Mouse (Mus musculus): ENCODE measurements around the gene Btaf1. TPM values are rescaled to one million over a fixed set of nuclear protein-coding genes. Genes with fewer than 3 reads are reported as not detected.
"Not testable (repeated sequence)": the region's sequence is repeated elsewhere in the genome, so short reads cannot be mapped to it uniquely, and the experiment has no call there.

The Btaf1 gene
- polyA plus RNA-seq, 1 experiment from 2014 or later = 9.8 TPM

- 0 out of 2 replicates have a peak, but pooled peaks cover 3% of the 10 kb centered on the region for H3K4me1 ChIP-seq
- no peaks in the 10 kb centered on the region for H3K9me3 ChIP-seq
- H3K4me2 ChIP-seq = peak overlapping the region; percentile 59; the same call in 1 of the 2 replicates
- H3K4me3 ChIP-seq (replicated peaks) = no peak overlapping the region
- H3K27ac ChIP-seq = no peak overlapping the region
- no peak overlapping the region for H3K9ac ChIP-seq
- WGBS = 72% methylated on average over 6 of the region's 6 CpGs
- H3K27me3 ChIP-seq (replicated peaks) = no peaks in the 10 kb centered on the region
- no peaks in the 10 kb centered on the region for H3K36me3 ChIP-seq
- no peak for ATAC-seq (ENCODE audit: insufficient read depth, low FRiP score, low read depth)
Observed at GRCm38 (mm10) chr19:36927800-36928361, 2.0 kb downstream of the Btaf1 start.

DNA sequence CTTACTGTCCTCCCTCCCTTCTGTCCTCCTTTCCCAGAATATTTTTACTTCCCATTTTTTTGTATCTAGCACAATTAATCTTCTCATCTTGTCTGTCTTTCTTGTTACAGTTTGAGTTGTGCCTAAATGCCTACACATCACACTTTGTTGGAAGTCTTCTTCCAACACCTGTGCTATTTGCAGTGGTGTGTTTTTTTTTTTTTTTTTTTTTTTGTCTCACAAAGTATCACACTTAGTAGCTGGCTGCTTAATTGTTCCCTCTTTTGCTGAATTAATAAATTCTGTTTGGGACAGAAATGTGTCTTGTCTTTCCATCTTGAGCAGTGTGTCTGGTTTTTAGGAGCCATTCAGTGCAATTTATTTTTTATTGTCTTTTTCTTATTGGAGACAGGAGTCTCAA is 3.9 kb downstream of the Btaf1 start:
- Histone ChIP-seq H3K4me1 (0 out of 2 replicates have a peak, but pooled peaks cover 3% of the 10 kb centered on the region), H3K27ac (no peak overlapping the region), H3K4me2 (no peak overlapping the region), H3K9me3 (no peaks in the 10 kb centered on the region), H3K4me3 (replicated peaks) (no peak overlapping the region), H3K36me3 (no peaks in the 10 kb centered on the region), H3K27me3 (replicated peaks) (no peaks in the 10 kb centered on the region), H3K9ac (no peak overlapping the region)
- no peak for ATAC-seq (ENCODE audit: insufficient read depth, low FRiP score, low read depth)

- no peak overlapping the region for H3K4me3 ChIP-seq (replicated peaks)
- H3K36me3 ChIP-seq = no peaks in the 10 kb centered on the region
- H3K4me1 ChIP-seq = no peaks in the 10 kb centered on the region
- no peak overlapping the region for H3K27ac ChIP-seq
- no peak for ATAC-seq (ENCODE audit: insufficient read depth, low FRiP score, low read depth)
- no peaks in the 10 kb centered on the region for H3K27me3 ChIP-seq (replicated peaks)
- H3K4me2 ChIP-seq = no peak overlapping the region
- no peaks in the 10 kb centered on the region for H3K9me3 ChIP-seq
- no peak overlapping the region for H3K9ac ChIP-seq
Observed at GRCm38 (mm10) chr19:36932097-36932496, 6.2 kb downstream of the Btaf1 start.

DNA sequence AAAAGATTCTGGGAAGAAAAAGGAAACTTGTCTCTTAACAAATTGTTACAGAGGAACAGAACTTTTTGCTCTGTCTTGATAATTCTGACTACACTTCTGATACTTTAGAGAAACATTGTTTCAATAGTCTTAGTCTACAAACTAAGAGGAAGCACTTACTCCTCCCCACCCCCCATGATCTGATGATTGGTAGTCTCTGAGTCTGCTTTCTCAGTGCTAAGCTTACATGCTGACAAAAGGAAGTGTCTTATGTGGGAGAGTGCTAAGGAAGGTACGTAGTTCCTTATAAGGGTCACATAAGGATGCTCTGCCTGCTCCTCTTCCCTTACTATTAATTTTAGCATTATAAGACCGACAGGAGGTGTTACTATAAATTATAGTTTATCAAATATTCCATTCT is 6.7 kb downstream of the Btaf1 start:
- WGBS = 83% methylated on average over 2 of the region's 2 CpGs

DNA sequence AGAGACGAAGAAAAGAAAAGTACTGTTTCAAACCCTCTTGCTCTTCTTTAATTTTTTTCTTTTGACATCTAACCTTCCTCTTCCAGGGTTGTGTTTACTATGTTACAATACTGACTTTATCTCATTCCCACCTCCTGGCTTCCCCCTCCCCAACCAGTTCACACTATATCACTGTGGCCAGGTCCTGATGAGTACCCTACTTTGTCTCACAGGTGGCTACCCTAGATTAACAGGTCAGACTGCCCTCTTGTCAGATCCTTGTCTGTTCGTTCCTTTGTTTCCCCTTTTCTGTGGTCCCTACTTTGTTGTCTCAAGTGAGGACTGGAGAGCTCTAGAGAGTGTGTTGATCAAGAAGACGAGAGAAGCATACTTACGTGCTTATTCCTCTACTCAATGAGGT is 10.4 kb downstream of the Btaf1 start:
- Histone ChIP-seq H3K4me1 (no peaks in the 10 kb centered on the region), H3K4me3 (replicated peaks) (no peak overlapping the region), H3K9ac (no peak overlapping the region), H3K27me3 (replicated peaks) (no peaks in the 10 kb centered on the region), H3K9me3 (no peaks in the 10 kb centered on the region), H3K27ac (no peak overlapping the region), H3K36me3 (no peaks in the 10 kb centered on the region), H3K4me2 (no peak overlapping the region)
- 78% methylated on average over 4 of the region's 4 CpGs for WGBS
- ATAC-seq (ENCODE audit: insufficient read depth, low FRiP score, low read depth) = no peak

More for the DNA sequence above, 6.7 kb downstream of the Btaf1 start:
- no peak overlapping the region for H3K27ac ChIP-seq
- H3K9me3 ChIP-seq = no peaks in the 10 kb centered on the region
- no peaks in the 10 kb centered on the region for H3K4me1 ChIP-seq
- ATAC-seq (ENCODE audit: insufficient read depth, low FRiP score, low read depth) = no peak
- H3K4me3 ChIP-seq (replicated peaks) = no peak overlapping the region
- H3K9ac ChIP-seq = no peak overlapping the region
- H3K36me3 ChIP-seq = no peaks in the 10 kb centered on the region
- no peaks in the 10 kb centered on the region for H3K27me3 ChIP-seq (replicated peaks)
- H3K4me2 ChIP-seq = no peak overlapping the region

- Histone ChIP-seq H3K9me3 (no peaks in the 10 kb centered on the region), H3K4me1 (no peaks in the 10 kb centered on the region), H3K4me3 (replicated peaks) (no peak overlapping the region), H3K27ac (no peak overlapping the region), H3K36me3 (no peaks in the 10 kb centered on the region), H3K4me2 (no peak overlapping the region), H3K9ac (no peak overlapping the region), H3K27me3 (replicated peaks) (no peaks in the 10 kb centered on the region)
- no peak for ATAC-seq (ENCODE audit: insufficient read depth, low FRiP score, low read depth)
Observed at GRCm38 (mm10) chr19:36938008-36938407, 12.1 kb downstream of the Btaf1 start.

- no peak overlapping the region for H3K27ac ChIP-seq
- H3K4me2 ChIP-seq = no peak overlapping the region
- no peaks in the 10 kb centered on the region for H3K9me3 ChIP-seq
- no peak for ATAC-seq (ENCODE audit: insufficient read depth, low FRiP score, low read depth)
- no peaks in the 10 kb centered on the region for H3K4me1 ChIP-seq
- H3K27me3 ChIP-seq (replicated peaks) = no peaks in the 10 kb centered on the region
- H3K4me3 ChIP-seq (replicated peaks) = no peak overlapping the region
- no peak overlapping the region for H3K9ac ChIP-seq
- WGBS = 90% methylated on average over 1 of the region's 1 CpGs
- no peaks in the 10 kb centered on the region for H3K36me3 ChIP-seq
Observed at GRCm38 (mm10) chr19:36940064-36940463, 14.2 kb downstream of the Btaf1 start.

GRCm38 (mm10) chr19:36953637-36954206 is 27.8 kb downstream of the Btaf1 start:
- 72% methylated on average over 4 of the region's 4 CpGs for WGBS
- no peak overlapping the region for H3K9ac ChIP-seq
- no peak for ATAC-seq (ENCODE audit: insufficient read depth, low FRiP score, low read depth)
- no peaks in the 10 kb centered on the region for H3K36me3 ChIP-seq
- no peaks in the 10 kb centered on the region for H3K27me3 ChIP-seq (replicated peaks)
- no peak overlapping the region for H3K27ac ChIP-seq
- H3K4me2 ChIP-seq = no peak overlapping the region
- H3K4me3 ChIP-seq (replicated peaks) = no peak overlapping the region
- H3K4me1 ChIP-seq = no peaks in the 10 kb centered on the region
- no peaks in the 10 kb centered on the region for H3K9me3 ChIP-seq

DNA sequence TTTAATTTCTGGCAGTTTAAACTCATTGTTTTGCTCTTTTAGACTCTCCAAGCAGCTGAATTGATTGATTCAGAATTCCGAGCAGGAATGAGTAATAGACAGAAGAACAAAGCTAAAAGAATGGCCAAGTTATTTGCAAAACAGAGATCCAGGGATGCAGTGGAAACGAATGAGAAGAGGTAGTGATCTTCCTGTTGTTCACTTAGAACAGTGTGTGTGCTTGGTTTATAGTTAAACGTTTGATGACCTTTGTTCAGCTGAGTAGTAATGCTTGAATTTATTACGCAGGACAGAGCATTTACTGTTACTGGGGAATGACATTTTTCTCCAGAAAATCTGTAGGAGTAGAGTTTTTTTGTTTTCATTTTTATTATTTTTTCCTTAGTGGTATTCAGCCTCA is 32.5 kb downstream of the Btaf1 start:
- H3K27me3 ChIP-seq (replicated peaks) = no peaks in the 10 kb centered on the region
- H3K4me2 ChIP-seq = no peak overlapping the region
- WGBS = 80% methylated on average over 4 of the region's 4 CpGs
- no peak overlapping the region for H3K27ac ChIP-seq
- H3K9me3 ChIP-seq = no peaks in the 10 kb centered on the region
- ATAC-seq (ENCODE audit: insufficient read depth, low FRiP score, low read depth) = no peak
- no peak overlapping the region for H3K9ac ChIP-seq
- peaks cover 11% of the 10 kb centered on the region for H3K36me3 ChIP-seq
- no peaks in the 10 kb centered on the region for H3K4me1 ChIP-seq
- H3K4me3 ChIP-seq (replicated peaks) = no peak overlapping the region

- no peak overlapping the region for H3K27ac ChIP-seq
- no peaks in the 10 kb centered on the region for H3K4me1 ChIP-seq
- no peaks in the 10 kb centered on the region for H3K9me3 ChIP-seq
- WGBS = 93% methylated on average over 1 of the region's 1 CpGs
- no peak overlapping the region for H3K4me2 ChIP-seq
- no peak overlapping the region for H3K9ac ChIP-seq
- H3K4me3 ChIP-seq (replicated peaks) = no peak overlapping the region
- ATAC-seq (ENCODE audit: insufficient read depth, low FRiP score, low read depth) = no peak
- no peaks in the 10 kb centered on the region for H3K27me3 ChIP-seq (replicated peaks)
- peaks cover 15% of the 10 kb centered on the region for H3K36me3 ChIP-seq
Observed at GRCm38 (mm10) chr19:36961320-36961719, 35.4 kb downstream of the Btaf1 start.

DNA sequence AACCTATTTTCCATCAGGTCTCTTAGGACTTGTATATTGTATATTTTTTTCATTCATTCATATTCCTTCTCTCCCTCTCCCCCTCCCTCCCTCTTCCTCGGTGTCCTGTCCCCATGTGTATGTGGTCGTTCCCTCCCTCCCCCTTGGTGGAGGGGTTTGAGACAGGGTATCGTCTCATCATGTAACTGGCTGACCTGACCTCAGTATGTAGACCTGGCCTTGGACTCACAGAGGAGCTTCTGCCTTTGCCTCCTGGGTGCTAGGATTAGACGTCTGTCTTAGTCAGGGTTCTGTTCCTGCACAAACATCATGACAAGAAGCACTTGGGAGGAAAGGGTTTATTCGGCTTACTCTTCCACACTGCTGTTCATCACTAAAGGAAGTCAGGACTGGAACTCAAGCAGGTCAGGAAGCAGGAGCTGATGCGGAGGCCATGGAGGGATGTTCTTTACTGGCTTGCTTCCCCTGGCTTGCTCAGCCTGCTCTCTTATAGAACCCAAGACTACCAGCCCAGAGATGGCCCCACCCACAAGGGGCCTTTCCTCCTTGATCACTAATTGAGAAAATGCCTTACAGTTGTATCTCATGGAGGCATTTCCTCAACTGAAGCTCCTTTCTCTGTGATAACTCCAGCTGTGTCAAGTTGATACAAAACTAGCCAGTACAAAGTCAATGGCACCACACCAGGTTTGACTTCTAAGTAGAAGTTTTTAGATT is 36.8 kb downstream of the Btaf1 start:
- H3K4me3 ChIP-seq (replicated peaks); H3K4me2 ChIP-seq; H3K27ac ChIP-seq; H3K27me3 ChIP-seq (replicated peaks); H3K9ac ChIP-seq; ATAC-seq (ENCODE audit: insufficient read depth, low FRiP score, low read depth); H3K4me1 ChIP-seq; H3K9me3 ChIP-seq: not testable (repeated sequence)
- 89% methylated on average over 6 of the region's 6 CpGs for WGBS
- H3K36me3 ChIP-seq = peaks cover 21% of the 10 kb centered on the region

DNA sequence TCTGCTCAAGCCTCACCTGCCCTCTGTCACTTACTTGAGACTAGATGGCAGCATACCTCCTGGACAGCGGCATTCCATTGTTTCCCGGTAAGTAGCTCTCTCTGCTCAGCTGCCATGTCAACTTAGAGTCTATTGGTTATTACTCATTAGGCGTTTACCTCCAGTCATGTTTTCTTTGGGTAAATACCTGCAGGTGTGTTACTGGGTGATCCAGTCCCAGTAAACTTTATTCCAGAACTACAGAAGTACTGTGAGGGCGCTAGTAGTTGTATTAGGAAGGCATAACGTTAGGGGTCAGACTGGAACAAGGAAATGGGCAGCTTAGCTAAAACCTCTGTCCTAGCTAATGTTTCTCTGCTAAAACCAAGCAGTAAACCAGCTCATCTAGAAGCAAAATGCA is 78.7 kb downstream of the Btaf1 start:
- Histone ChIP-seq H3K9ac (no peak overlapping the region), H3K4me2 (no peak overlapping the region), H3K4me3 (replicated peaks) (no peak overlapping the region), H3K27ac (no peak overlapping the region), H3K4me1 (no peaks in the 10 kb centered on the region), H3K9me3 (no peaks in the 10 kb centered on the region), H3K27me3 (replicated peaks) (no peaks in the 10 kb centered on the region), H3K36me3 (peaks cover 37% of the 10 kb centered on the region)
- no peak for ATAC-seq (ENCODE audit: insufficient read depth, low FRiP score, low read depth)
- 78% methylated on average over 5 of the region's 5 CpGs for WGBS

All from stomach, embryonic 15.5 days (tissue).